Mouse (Mus musculus) frontal cortex, adult 2 months (tissue): ENCODE results near the gene Mafg. TPM values are rescaled to one million over a fixed set of nuclear protein-coding genes. Genes with fewer than 3 reads are reported as not detected.

Source experiments
- DNase-seq, 2 experiments: peaks; one replicate each; pipeline ENCODE4 v3.0.0; 2022; ENCODE audit warnings: low spot score in 1 of 2; ENCODE audit errors: extremely low spot score in 1 of 2
- polyA plus RNA-seq: library from polyadenylated mRNA; depleted of rRNA; stranded (reverse); fragments of >200 nt; gene quantifications from 2 replicates; pipeline ENCODE4 v1.2.3, GENCODE M21; 2012

The Mafg gene
- polyA plus RNA-seq, 1 experiment: 84.5 TPM

DNA sequence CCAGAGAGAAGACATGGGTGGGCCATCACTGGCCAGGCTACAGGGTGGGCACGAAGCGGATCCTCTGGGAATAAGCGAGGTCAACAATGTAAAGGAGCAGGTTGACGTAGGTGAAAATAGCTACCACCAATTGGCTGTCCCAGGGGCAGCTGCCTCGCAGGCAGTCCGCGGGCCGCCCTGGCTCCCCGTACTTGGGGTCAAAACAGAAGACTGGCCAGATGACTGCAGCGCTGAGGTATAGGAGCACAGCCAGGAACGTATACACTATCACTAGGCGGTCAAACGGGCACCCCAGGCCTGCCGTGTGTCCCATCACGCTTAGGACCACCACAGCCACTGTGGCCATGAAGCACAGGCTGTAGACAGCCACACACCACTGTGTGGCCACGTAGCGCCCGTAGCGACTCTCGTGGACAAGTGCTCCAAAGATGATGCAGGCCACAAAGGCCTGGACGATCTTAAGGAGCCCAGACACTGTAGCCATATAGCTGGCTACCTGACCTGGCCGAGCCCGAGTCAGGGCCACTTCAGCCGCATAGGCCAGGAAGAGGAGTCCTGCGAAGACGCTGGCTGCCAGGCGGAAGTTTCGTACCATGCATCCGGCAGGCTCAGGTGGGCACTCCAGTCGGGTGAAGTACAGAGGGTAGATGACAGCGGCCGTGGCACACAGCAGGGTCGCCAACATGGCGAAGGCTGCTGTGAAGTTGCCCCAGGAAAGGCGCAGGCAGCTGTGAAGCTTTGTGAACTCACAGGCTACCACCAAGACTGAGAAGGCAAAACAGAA, 13.8 kb upstream of the Mafg start:
- no peak for DNase-seq

DNA sequence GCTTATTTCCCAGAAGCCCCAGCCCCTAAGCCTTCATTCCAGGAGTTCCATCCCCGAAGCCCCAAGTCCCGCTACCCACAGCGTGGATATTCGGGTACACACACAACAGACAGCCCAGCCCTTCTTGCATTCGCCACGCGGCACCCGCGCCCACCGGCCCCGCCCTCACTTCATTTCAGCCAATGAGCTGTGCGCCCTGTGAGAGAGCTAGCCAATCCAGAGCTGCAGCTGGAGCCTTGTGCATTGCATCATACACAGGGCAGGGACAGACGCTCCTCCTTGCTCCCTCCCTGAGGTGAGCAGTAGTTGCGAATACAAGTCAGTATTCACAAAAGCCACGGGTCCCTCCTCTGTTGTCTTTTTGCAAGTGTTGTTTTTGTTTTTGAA, 10.2 kb upstream of the Mafg start, which contains the start of gene Pycr1:
Pycr1 (minus strand) TSS at position 169 of the 387 bp plus-strand sequence.
- peak; percentile 89 to 96 for DNase-seq

DNA sequence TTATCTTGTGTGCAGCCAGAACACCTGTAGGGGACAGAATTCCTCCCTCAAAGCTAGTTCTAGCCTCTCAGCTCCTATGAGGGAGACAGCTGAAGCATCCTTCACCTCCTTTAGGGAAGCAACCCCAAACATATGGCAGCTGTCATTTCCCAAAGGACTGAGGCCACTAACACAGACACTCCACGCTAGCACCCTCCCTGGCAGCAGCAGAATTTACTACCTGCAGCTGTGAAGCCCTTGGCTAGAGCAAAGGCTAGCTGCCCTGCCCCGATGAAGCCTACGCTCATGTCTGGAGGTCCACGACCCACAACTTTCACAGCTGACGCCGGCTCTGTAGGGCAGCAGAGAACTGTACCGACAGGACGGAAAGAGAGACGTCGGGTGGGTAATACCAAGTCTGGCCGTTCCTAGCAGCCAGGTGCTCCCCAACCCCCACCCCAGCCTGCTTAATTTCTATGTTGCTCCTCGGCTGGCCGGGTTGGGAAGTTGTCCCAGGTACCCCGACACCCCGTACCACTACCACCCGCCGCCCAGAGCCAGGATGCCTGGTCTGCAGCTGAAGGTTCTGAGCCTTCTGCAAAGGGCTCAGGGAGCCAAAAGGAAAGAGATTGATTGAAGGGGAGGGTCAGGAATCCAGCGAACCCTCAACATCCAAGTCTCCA, 9.7 kb upstream of the Mafg start:
- DNase-seq: no peak

DNA sequence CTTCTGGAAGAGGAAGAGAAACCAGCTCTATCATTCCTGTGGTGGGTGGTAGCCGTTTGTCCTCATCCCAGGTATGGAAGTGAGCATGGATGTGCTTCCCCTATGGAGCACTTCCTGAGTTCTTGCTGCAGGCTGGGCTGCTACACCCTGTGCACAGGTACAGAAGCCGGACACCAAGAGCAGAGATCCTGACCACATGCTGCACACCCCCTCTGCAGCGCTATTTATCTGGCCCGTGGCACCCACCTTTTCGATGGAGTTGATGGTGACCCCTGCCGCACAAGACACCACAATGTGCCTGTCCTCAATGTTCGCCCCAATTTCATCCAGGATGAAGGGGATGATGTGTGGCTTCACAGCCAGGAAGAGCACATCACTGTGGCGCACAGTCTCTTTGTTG, 8.5 kb upstream of the Mafg start:
- no peak for DNase-seq

DNA sequence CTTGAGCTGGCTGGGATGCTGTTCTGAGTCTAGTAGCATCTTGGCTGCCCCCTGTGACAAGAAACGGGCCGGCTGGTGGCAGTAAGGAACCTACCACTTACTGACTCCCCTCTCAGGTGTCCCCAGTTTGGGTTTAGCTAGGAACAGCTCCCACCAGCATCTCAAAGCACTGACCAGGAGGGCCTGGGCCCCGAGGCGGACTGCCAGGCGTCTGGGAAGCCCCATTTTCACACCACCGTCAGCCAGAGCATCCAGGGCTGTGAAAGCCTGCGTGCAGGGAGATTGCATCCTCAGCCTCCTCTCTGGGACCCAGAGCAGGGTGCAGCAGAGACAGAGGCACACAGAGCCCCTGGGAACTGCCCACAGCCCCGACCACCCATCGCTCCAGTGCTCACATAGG, 7.9 kb upstream of the Mafg start:
- no peak for DNase-seq

DNA sequence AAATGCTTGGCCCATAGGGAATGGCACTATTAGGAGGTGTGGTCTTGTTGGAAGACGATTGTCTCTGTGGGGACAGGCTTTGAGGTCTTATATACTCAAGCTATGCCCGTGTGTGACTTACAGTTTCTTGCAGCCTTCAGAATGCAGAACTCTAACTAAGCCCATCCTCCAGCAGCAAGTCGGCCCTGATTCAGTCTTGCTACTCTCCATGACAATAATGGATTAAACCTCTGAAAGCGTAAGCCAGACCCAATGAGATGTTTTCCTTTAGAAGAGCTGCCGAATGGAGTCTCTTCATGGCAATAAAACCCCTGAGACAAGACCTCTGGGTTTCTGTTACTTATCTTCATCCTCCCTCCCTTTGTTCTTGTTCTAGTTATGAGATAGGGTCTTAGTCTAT, 1.4 kb upstream of the Mafg start:
- DNase-seq: no peak

DNA sequence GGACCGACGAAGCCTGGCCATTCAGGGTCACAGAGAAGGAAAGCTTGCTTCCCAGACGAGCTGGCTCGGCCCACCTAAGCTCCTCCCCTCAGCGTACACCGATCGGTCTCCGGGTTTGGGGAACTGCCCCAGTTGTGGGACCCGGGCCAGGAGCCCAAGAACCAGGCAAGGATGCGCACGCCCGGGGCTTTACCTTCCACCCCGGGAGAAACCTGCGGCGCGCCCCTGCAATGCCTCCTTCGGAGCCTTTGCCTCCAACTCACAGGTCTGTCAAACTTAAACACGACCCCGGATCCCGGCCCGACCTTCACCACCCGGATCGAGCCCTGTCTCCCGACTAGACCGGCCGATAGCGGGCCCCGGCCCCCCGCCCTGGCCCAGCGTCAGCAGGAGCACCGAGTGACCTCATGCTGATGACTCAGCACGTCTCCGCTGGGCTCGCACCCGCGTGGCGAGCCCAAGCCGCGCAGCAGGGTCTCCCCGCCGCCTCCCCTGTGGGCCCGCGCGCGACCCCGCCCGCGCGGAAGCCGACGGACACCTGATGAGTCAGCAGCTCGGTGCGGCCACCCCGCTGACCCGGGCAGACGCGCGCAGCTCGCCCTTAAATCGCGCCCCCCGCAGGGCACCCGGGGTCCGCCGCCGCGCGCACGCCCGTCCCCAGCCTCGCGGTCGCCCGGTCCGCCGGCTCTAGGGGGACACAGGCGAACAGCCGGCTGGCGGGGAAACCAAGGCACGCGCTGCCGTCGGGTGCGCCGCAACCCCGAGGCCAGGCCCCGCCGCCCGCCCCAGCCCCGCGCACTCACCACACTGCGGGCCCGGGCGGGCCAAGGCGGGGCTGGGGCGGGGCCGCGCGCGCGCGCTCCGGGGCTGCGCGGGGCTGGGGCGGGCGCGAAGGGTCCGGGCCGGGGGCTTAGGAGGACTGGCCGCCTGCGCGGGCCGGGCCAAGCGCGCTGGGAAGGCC, 561 bp downstream of the Mafg start:
- peak in 1 of 2 experiments; percentile 58 for DNase-seq

DNA sequence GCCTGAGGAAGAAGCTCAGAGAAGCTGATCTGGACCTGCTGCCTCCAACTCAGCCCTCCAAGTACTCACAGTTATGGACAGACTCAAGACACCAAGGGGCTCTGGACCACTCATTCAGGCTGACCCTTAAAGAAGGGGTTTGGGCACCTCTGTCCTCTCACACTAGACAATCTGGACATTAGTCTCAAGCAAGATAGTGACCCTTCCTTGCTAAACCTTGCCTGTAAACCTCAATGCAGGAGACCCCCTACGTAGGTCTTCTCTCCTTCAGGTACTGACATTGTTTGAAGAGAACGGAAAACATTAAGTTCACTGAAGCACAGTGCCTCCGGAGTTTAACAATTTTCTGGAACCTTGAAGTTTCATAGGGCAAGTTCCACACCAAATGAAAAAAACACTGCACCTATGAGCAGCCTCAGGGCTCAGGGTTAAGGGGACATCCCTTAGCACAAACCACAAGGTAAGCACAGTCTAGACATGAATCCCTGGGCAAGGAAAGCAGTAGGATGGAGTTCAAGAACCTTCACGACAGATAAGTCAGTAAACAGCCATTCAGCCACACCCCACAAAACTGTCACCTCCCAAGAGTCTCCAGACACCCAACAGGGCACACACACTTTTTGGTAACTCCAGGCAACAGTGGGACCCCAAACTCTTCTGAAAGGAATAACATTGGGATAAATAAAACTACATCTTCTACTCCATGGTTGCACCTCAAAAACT, 1.5 kb downstream of the Mafg start:
- no peak for DNase-seq

DNA sequence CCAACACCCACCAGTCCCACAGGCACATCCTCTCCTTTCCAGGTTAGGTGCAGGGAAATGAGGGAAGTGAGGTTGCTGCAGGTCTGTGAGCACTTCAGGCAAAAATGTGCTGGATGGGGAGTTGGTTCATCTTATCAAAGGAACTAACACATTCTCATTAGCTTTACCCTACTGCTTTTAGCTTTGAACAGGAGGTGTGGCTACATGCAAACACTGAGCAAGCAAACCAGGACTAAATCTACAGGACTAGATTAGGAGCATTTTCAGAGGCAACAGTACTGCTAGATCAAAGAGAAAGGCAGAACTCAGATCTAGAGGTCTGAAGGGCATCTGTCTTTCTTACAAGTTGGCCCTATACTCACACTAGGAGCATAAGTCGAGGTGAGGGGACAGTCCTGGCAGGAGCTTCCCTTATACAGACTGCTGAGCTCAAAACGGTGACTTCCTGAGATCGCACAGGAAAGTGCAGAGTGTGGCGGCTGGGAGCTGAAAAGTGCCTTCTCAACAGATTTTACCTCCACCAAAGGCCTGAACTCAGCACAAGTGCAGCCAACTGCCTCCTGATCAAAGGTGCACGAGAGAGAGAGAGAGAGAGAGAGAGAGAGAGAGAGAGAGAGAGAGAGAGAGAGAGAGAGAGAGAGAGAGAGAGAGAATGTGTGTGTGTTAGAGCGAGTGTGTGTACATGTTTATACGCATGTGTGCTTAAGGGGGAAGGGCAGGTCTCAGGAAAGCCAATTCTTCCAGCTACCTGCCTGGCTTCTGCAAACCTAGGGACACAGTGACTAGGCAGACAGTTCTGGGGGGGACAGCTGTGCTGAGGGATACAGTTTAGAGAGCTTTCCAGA, 2.3 kb downstream of the Mafg start:
- DNase-seq: no peak

DNA sequence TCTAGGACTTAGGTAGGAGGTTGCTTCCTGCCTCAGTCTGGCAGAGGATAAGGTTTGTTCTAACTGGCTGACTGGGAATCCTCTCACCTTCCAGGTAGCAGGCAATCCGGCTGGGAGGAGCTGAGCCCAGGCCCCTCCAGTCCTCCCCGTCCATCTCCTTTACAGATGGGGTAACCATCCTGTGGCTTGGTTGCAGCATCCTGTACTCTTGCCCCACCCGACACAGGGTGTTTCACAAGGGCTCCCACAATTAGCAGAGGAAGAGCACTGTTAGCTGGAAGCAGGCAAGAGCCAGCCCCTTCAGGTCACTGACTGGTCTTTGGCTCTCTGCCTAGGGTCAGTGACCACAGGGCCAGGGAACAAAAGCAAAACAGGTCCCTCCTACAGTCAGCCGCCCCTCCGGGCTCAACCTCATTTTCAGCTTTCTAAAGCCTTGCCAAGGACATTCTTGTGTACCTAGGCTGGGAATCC, 3.0 kb downstream of the Mafg start:
- DNase-seq: no peak

DNA sequence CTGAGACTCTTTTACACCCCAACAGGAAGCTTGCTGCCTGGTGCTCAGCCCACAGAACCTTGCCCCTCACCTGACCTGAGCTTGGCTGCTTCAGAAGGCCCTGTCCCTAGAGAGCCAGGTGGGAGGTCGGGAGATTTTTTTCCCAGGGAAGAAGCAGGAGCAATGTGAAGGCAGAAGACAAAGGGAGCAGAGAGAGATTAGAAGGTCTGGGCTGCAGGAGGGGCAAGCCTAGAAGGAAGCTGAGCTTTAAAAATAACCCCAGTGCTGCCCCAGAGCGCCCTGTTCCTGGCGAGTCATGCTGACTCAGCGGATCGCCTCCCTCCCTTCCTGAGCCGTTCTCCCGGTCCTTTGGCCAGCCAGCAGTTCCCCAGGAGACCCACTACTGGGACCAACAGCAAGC, 3.5 kb downstream of the Mafg start:
- no peak for DNase-seq

DNA sequence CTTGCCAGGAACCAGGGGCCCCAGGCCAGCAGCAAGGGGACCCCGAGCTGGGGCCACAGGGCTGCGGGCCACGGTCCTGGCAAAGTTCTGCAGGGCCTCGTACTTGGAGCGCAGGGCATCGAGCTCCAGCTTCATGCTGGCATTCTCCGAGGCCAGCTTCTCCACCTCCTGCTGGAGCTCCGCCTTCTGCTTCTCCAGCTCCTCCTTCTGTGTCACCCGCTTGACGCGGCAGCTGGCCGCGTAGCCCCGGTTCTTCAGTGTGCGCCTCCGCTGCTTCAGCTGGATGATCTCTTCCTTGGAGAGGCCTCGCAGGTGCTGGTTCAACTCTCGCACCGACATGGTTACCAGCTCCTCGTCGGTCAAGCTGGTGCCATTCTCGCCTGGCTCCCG, 4.1 kb downstream of the Mafg start:
- DNase-seq: no peak

DNA sequence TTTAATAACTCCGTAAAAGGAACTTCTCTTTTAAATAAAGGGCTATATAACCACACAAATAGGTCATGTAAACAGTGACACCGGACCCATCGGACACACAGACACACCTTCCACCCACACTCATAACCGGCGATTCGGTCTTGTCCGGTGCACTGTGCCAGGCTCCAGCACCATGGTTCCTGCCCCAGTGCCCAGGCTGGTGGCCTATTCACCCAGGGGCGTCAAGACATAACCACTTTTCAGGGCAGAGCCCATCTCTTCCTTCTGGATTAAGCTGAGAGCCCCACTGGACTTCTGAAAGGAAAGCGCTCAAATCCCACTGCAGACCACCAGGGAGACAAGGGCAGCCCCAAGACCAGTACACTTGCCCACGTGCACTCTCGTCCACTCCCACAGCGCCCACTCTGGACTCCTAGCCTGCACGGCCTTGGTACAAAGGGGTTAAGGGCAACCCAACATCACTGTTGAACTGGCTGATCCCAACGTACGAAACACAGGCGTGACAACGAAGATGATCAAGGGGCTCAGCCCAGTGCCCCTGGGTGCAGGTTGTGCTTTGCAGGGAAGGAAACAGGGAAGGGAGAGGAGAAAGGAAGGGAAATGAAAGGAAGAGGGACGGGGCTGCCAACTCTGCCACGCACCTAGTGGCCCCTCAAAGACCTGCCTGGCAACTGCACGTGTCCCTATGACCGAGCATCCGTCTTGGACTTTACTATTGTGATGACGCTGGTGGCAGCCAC, 4.6 kb downstream of the Mafg start:
- no peak for DNase-seq

DNA sequence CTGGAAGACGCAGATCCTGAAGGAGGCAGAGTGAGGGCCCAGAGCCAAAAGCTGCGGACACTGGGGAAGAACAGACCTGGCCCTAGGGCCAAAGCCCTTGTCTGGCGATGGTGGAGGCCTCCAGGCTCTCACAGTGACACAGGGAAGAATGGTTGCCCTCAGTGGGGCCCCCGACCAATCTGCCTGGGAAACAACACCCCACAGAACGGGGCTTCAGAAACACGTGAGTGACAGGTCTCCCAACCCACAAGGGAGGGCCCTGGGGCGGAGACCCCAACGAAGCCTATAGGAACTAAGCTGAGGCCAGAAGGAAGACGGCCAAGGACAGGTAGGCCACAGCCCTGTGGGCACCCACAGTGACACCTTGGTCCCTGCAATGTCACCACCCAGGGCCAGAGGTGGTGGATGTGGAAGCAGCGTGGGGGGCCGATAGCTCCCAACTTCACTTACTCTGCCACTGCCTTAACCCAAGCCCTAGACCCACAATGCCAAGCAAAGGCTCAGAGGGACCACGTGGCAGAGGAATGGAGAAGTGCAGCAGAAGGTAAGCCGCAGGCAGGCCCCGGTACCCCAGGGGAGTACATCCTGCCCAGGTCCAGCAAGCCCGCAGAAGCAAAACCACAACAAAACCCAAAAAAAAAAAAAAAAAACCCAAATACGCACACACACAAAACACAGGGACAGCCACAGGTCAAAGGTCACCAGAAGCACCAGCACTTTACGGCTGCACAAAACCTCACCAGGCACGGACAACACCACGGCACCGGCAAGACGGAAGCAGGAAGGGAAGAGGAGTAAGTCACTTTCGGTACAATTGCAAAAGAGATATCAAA, 5.7 kb downstream of the Mafg start:
- no peak for DNase-seq

DNA sequence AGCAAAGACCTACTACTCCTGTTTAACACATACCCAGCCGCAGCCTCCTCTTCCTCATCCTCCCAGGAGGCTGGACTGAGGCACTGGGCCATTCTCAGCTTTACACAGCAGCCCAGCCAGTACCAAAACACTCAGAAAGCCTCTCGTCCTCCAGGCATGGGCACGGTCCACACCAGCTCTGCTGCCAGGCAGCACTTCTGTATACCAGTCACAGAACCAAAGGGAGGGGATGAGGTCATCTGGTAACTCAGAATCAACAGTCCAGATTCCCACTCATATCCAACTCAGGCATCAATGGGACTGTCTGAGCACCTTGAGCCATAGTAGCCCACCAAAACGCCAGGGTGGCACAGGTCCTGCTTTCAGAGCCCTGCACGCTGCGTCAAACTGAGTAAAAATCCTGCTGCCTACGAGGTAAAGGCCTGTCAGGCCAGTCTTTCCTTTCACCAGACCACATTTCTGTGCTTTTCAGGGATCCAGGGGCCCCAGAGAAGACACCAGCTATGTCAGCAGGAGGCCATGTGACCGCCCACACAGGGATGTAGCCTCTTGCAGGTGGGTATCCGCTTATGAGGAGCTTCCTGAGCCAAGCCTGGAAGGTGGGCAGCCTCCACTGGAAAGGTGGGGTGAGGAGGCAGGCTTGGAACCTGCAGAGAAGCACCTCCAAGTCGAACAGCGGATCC, 6.5 kb downstream of the Mafg start:
- DNase-seq: no peak

DNA sequence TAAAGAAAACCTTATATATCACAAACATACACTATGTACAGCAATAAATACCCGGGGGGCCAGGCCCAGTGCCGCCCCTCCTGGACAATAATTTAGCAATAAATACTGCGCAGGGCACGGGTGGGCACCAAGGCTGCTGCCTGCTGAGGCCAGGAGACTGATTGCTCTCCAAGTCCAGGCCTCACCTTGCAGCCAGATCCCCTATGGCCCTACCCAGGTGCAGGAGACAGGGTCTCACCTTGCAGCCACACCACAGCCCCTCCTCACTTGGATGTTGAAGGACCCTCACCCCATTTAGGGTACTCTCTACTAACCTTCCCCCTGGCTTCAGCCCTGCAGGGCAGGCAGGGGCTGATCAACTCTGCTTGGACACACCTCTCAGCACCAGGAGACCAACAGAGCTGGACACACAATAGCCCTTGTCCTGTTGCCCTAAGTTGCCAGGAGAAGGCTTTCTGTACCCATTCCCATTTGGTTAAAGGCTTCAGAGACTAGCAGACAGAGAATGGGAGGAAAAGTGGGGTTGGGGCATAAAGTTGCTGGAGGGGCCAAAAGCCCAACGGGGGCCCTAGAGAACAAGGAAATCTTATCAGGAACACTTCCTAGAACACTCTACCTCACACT, 8.1 kb downstream of the Mafg start, which contains the start of gene Sirt7:
Sirt7 (minus strand) TSS at position 89 of the 624 bp plus-strand sequence.
- no peak for DNase-seq

DNA sequence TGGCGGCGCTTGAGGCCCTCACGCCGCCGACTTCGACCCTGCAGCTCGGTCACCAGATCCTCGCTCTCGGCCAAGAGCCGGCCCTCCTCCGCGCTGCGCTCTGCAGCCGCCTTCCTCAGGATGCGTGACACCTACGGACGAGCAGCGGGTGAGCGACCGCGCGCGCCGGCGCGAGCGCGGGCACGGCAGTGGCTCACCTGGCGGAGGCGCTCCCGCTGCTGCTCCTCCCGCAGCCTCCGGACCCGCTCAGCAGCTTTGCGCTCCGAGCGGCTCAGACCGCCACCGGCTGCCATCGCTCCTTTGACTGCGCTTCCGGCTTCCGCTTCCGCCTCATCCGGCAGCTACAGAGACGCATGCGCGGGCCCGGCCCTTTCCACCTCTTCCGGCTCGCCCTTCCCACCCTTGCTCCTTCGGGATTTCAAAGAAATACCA, 8.7 kb downstream of the Mafg start:
- peak; percentile 65 to 90 for DNase-seq
